Mouse (Mus musculus): Measurements from ENCODE around the gene Gm12117. TPM values are rescaled to one million over a fixed set of nuclear protein-coding genes. Genes with fewer than 3 reads are reported as not detected.

The Gm12117 gene
- not detected for polyA plus RNA-seq (2012; fragmentation: generic; extraction: Trizol)
- long read RNA-seq, experiment 1, result 0 reads
- long read RNA-seq, experiment 2, result 0 reads

DNA sequence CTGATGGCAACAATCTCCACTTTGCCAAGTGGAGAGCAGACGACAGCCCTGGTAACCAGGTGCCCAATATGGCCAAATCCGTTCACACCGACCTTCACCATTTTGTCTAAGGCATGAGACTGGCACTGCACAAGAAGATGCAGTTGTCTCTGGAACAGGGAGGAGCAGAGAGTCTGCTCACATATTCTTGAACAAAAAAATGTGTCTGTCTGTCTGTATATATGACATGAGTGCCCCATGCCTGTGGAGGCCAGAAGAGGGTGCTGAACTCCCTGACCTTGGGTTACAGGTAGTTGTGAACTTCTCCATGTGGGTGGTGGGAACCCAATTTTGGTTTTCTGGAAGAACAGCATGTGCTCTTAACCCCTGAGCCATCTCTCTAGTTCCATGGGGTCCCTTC, at the start of gene Gm12117:
Gene Gm12117 (minus strand): TSS at position 101 of the 400 bp plus-strand sequence.
- H3ac ChIP-seq (ENCODE audit: control insufficient read depth, insufficient read length, low read depth), result no peak within 1 kb of the TSS
- H3K79me3 ChIP-seq (ENCODE audit: low read depth), result no peaks in the 10 kb centered on the region
- no peaks in the 10 kb centered on the region for H3K79me2 ChIP-seq (ENCODE audit: control insufficient read depth, insufficient read depth)
- H3K36me3 ChIP-seq (ENCODE audit: control insufficient read depth, insufficient read depth), result no peaks in the 10 kb centered on the region
- no peak for TF ChIP-seq MYOG (IDR thresholded peaks at IDR 0.05; ENCODE audit: control insufficient read depth, extremely low read depth, insufficient read length)
- TF ChIP-seq FOSL1 (IDR thresholded peaks at IDR 0.05; ENCODE audit: insufficient read depth, low read length, poor library complexity, severe bottlenecking), result no peak
- no peak for TF ChIP-seq USF1 (IDR thresholded peaks at IDR 0.05; ENCODE audit: low read depth)
- no peak for TF ChIP-seq MAX (IDR thresholded peaks at IDR 0.05)
- no peak for TF ChIP-seq CTCF (IDR thresholded peaks at IDR 0.05; ENCODE audit: control insufficient read depth, insufficient read depth, insufficient read length)
- no peaks in the 10 kb centered on the region for H3K27me3 ChIP-seq (ENCODE audit: control insufficient read depth, insufficient read depth, insufficient read length)
- H3K4me3 ChIP-seq (ENCODE audit: insufficient read depth, poor library complexity, severe bottlenecking), result no peak within 1 kb of the TSS

DNA sequence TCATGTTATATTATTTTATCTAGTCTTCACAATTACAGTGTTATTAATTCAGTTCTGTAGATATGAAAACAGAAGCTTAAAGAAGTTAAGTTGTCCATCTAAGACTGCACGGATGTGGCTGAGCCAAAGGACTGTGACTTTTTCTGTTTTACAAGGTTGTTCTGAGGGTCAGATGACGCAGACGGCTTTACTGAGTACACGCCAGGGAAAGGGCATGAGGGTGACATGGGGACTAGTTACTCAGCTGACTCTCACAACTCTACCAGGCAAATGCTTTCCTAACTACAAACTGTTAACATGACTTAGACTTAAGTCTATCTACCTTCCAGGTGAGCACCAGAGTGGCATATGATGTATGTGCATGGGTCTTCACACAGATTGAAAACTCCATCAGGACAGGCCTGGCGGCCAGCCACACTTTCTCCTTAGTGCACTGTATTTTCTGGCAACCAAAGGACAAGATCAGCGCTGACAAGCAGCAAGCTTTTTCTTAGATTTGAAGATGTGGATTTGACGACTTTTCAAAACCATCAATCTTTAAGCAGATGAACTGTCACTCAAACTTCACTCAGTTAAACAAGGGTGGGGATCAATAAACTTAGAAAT, 42.6 kb upstream of the Gm12117 start:
- Histone ChIP-seq H3K79me3 (ENCODE audit: low read depth) (no peaks in the 10 kb centered on the region), H3K36me3 (ENCODE audit: control insufficient read depth, insufficient read depth) (no peaks in the 10 kb centered on the region), H3K79me2 (ENCODE audit: control insufficient read depth, insufficient read depth) (no peaks in the 10 kb centered on the region), H3K4me3 (ENCODE audit: insufficient read depth, poor library complexity, severe bottlenecking) (no peak overlapping the region), H3K27me3 (ENCODE audit: control insufficient read depth, insufficient read depth, insufficient read length) (no peaks in the 10 kb centered on the region), H3ac (ENCODE audit: control insufficient read depth, insufficient read length, low read depth) (no peak overlapping the region)
- TF ChIP-seq CEBPB (IDR thresholded peaks at IDR 0.05; ENCODE audit: low read depth) (no peak), MAX (IDR thresholded peaks at IDR 0.05) (no peak), MYOG (IDR thresholded peaks at IDR 0.05; ENCODE audit: control insufficient read depth, extremely low read depth, insufficient read length) (no peak), FOSL1 (IDR thresholded peaks at IDR 0.05; ENCODE audit: insufficient read depth, low read length, poor library complexity, severe bottlenecking) (no peak), CTCF (IDR thresholded peaks at IDR 0.05; ENCODE audit: control insufficient read depth, insufficient read depth, insufficient read length) (no peak), USF1 (IDR thresholded peaks at IDR 0.05; ENCODE audit: low read depth) (no peak), MYOD1 (IDR thresholded peaks at IDR 0.05; ENCODE audit: control insufficient read depth, insufficient read length, low read depth) (no peak)

DNA sequence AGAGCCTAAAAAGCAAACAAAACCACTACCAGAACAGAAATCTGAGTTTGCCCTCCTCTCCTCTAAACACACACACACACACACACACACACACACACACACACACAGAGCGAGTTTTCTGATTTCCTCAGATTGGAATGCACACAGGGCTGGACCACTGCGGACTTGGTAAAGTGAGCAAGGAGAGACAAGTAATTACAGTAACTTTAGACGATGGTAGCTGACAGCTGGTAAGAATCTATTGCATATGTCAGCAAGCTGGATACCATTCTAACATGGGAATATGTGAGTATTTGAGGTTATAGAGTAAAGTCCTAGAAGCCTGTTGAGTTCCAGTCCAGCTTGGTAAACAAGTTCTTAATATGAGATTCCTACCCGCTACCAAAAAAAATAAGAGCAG, 33.0 kb upstream of the Gm12117 start:
- H3K27me3 ChIP-seq (ENCODE audit: control insufficient read depth, insufficient read depth, insufficient read length), result no peaks in the 10 kb centered on the region
- H3K79me3 ChIP-seq (ENCODE audit: low read depth), result no peaks in the 10 kb centered on the region
- H3K36me3 ChIP-seq (ENCODE audit: control insufficient read depth, insufficient read depth), result no peaks in the 10 kb centered on the region
- H3ac ChIP-seq (ENCODE audit: control insufficient read depth, insufficient read length, low read depth), result no peak overlapping the region
- TF ChIP-seq FOSL1 (IDR thresholded peaks at IDR 0.05; ENCODE audit: insufficient read depth, low read length, poor library complexity, severe bottlenecking) (no peak), MYOG (IDR thresholded peaks at IDR 0.05; ENCODE audit: control insufficient read depth, extremely low read depth, insufficient read length) (no peak), MAX (IDR thresholded peaks at IDR 0.05) (no peak), CEBPB (IDR thresholded peaks at IDR 0.05; ENCODE audit: low read depth) (no peak), CTCF (IDR thresholded peaks at IDR 0.05; ENCODE audit: control insufficient read depth, insufficient read depth, insufficient read length) (no peak), USF1 (IDR thresholded peaks at IDR 0.05; ENCODE audit: low read depth) (no peak), MYOD1 (IDR thresholded peaks at IDR 0.05; ENCODE audit: control insufficient read depth, insufficient read length, low read depth) (no peak)
- no peaks in the 10 kb centered on the region for H3K79me2 ChIP-seq (ENCODE audit: control insufficient read depth, insufficient read depth)
- no peak overlapping the region for H3K4me3 ChIP-seq (ENCODE audit: insufficient read depth, poor library complexity, severe bottlenecking)

DNA sequence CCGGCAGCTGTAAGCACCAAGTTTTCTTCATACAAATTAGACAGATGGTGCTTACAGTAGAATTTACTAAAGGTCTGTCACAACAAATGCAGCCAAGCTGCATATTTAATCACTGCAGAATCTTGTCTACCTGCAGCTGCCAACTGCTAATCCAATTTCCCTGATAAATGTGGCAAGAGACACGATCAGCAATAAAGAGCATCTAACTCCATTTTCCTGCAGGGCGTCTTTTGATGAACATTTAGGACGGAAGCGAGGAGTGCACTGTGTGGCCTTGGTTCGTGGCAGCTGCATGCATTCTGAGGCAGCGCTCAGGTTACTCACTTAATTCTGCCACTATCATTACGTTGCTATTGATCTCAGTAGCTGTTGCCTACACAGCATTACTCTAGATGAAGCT, 24.3 kb upstream of the Gm12117 start:
- no peak for TF ChIP-seq USF1 (IDR thresholded peaks at IDR 0.05; ENCODE audit: low read depth)
- TF ChIP-seq CTCF (IDR thresholded peaks at IDR 0.05; ENCODE audit: control insufficient read depth, insufficient read depth, insufficient read length), result no peak
- no peak for TF ChIP-seq MAX (IDR thresholded peaks at IDR 0.05)
- no peak for TF ChIP-seq FOSL1 (IDR thresholded peaks at IDR 0.05; ENCODE audit: insufficient read depth, low read length, poor library complexity, severe bottlenecking)
- no peak for TF ChIP-seq MYOG (IDR thresholded peaks at IDR 0.05; ENCODE audit: control insufficient read depth, extremely low read depth, insufficient read length)
- no peak for TF ChIP-seq MYOD1 (IDR thresholded peaks at IDR 0.05; ENCODE audit: control insufficient read depth, insufficient read length, low read depth)
- no peak for TF ChIP-seq CEBPB (IDR thresholded peaks at IDR 0.05; ENCODE audit: low read depth)
- Histone ChIP-seq H3ac (ENCODE audit: control insufficient read depth, insufficient read length, low read depth) (no peak overlapping the region), H3K79me3 (ENCODE audit: low read depth) (no peaks in the 10 kb centered on the region), H3K36me3 (ENCODE audit: control insufficient read depth, insufficient read depth) (no peaks in the 10 kb centered on the region), H3K27me3 (ENCODE audit: control insufficient read depth, insufficient read depth, insufficient read length) (no peaks in the 10 kb centered on the region), H3K79me2 (ENCODE audit: control insufficient read depth, insufficient read depth) (no peaks in the 10 kb centered on the region), H3K4me3 (ENCODE audit: insufficient read depth, poor library complexity, severe bottlenecking) (no peak overlapping the region)

GRCm38 (mm10) chr11:33299371-33299770, 22.8 kb upstream of the Gm12117 start:
- TF ChIP-seq CTCF (IDR thresholded peaks at IDR 0.05; ENCODE audit: control insufficient read depth, insufficient read depth, insufficient read length), result no peak
- TF ChIP-seq MYOG (IDR thresholded peaks at IDR 0.05; ENCODE audit: control insufficient read depth, extremely low read depth, insufficient read length), result no peak
- no peak for TF ChIP-seq MAX (IDR thresholded peaks at IDR 0.05)
- no peak for TF ChIP-seq FOSL1 (IDR thresholded peaks at IDR 0.05; ENCODE audit: insufficient read depth, low read length, poor library complexity, severe bottlenecking)
- no peak for TF ChIP-seq USF1 (IDR thresholded peaks at IDR 0.05; ENCODE audit: low read depth)
- TF ChIP-seq CEBPB (IDR thresholded peaks at IDR 0.05; ENCODE audit: low read depth), result no peak
- Histone ChIP-seq H3K79me3 (ENCODE audit: low read depth) (no peaks in the 10 kb centered on the region), H3K4me3 (ENCODE audit: insufficient read depth, poor library complexity, severe bottlenecking) (no peak overlapping the region), H3K36me3 (ENCODE audit: control insufficient read depth, insufficient read depth) (no peaks in the 10 kb centered on the region), H3ac (ENCODE audit: control insufficient read depth, insufficient read length, low read depth) (no peak overlapping the region), H3K27me3 (ENCODE audit: control insufficient read depth, insufficient read depth, insufficient read length) (no peaks in the 10 kb centered on the region), H3K79me2 (ENCODE audit: control insufficient read depth, insufficient read depth) (no peaks in the 10 kb centered on the region)

DNA sequence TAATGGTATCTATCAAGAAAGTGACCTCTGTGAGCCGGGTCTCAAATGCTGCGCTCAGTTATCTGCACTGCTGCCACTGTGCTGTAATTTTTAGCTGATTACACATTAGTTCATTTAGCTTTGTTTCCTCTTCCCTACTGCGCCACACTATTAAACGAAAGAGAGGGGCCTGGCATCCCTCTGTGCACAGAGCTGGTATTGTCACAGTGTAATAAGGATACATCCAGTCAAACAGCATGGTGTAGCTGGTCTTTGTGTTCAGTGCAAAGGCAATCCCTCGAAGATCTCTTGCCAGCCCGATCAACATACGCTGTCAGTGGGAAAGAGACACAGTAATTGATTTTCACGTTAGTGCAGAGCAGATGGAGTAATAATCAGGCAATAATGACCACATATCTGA, 20.6 kb upstream of the Gm12117 start:
- no peak overlapping the region for H3K4me3 ChIP-seq (ENCODE audit: insufficient read depth, poor library complexity, severe bottlenecking)

More for the DNA sequence above, 20.6 kb upstream of the Gm12117 start:
- H3K36me3 ChIP-seq (ENCODE audit: control insufficient read depth, insufficient read depth), result no peaks in the 10 kb centered on the region
- H3K79me2 ChIP-seq (ENCODE audit: control insufficient read depth, insufficient read depth), result no peaks in the 10 kb centered on the region
- H3K79me3 ChIP-seq (ENCODE audit: low read depth), result no peaks in the 10 kb centered on the region
- H3ac ChIP-seq (ENCODE audit: control insufficient read depth, insufficient read length, low read depth), result no peak overlapping the region
- H3K27me3 ChIP-seq (ENCODE audit: control insufficient read depth, insufficient read depth, insufficient read length), result no peaks in the 10 kb centered on the region
- TF ChIP-seq CEBPB (IDR thresholded peaks at IDR 0.05; ENCODE audit: low read depth) (no peak), MAX (IDR thresholded peaks at IDR 0.05) (no peak), MYOD1 (IDR thresholded peaks at IDR 0.05; ENCODE audit: control insufficient read depth, insufficient read length, low read depth) (no peak), CTCF (IDR thresholded peaks at IDR 0.05; ENCODE audit: control insufficient read depth, insufficient read depth, insufficient read length) (no peak), MYOG (IDR thresholded peaks at IDR 0.05; ENCODE audit: control insufficient read depth, extremely low read depth, insufficient read length) (no peak), USF1 (IDR thresholded peaks at IDR 0.05; ENCODE audit: low read depth) (no peak), FOSL1 (IDR thresholded peaks at IDR 0.05; ENCODE audit: insufficient read depth, low read length, poor library complexity, severe bottlenecking) (no peak)
